Mouse (Mus musculus): Measurements from ENCODE around the gene Zbtb38.

DNA sequence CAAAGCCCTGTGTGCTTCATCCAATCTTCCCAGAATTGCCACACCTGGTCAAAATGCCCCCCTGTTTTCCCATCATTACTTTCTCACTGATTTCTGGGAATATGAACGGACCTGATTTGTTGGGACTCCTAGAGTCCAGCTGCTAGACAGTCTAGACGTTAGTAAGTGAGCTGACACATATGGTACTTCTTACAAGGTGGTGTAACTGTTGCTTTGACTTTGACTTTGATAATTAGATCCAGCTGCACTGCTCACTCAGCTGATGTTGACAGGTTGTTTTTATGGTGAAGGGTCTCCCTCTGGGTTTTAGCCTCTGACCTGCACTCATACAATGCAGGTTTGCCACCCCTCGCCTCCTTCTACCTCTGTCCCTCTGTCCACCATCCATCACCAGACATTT is 17.8 kb upstream of the Zbtb38 start:
- TF ChIP-seq CTCF (IDR thresholded peaks at IDR 0.05; ENCODE audit: low read depth, low read length) (no peak), POLR2A (IDR thresholded peaks at IDR 0.05; ENCODE audit: borderline replicate concordance, low read depth, low read length) (no peak)
